Mouse (Mus musculus): ENCODE measurements around the gene Ptgfrn.

Gene Ptgfrn

DNA sequence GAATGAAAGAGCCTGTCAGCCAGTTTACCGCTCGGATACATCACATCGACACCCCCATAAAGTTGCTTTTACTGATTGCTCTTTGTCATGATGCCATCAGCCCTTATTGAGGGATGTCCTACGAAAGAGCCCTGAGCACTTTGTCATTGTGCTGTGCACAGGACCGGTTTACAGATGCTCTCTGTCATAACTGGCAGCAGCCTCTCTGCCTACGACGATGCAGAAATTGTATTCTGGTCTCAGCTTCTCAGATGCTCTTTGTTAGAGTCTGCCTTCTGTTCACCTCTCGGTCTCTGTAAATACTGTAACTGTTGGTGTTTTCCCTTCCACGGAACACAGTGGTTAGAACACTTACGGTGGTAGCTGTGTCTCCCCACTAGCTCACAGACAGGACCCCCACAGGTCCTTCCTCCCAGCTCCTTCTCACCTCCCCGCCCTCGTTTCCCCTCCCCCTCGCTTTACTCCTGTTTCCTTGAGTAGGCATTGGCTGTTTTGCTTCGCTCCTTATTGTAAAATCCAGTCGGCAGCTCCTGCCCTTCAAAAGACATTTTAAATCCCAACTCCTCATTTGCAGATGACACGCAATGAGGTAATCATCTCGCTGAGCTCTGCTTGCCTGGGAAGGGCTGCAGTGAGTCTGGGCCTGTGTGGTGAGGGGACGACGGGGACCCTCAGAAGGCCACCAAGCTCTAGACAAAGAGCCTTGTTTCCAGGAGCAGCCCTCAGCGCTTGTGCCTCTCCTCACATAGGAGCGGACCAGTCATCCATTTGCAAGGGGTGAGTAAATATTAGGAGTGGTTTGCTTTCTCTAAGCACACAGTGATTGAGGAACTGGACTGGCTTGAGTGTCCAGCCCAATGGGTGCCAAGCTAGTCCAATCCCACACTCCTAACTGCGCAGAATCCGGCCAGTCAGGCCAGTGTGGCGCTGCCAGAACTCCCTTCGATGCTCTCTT lies 6.6 kb upstream of the Ptgfrn start:
- no peak for DNase-seq (ENCODE audit: low spot score)

DNA sequence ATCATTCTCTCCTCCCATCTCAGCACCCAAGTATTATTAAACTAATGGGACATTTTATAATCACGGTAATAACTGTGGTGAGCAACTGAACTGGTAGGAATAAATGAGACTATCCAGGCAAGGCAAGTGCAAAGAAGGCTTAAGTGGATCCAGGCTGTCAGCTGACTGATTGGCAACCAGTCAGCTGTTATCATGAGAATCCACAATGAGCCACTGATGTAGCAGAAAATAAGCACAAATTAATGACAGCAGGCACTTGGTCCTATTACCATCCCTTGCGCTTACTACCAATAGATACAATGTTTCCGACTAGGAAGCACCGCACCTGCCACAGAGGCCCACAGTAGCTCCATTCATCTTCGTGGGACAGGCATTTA lies 2.4 kb upstream of the Ptgfrn start:
- no peak for DNase-seq (ENCODE audit: low spot score)

DNA sequence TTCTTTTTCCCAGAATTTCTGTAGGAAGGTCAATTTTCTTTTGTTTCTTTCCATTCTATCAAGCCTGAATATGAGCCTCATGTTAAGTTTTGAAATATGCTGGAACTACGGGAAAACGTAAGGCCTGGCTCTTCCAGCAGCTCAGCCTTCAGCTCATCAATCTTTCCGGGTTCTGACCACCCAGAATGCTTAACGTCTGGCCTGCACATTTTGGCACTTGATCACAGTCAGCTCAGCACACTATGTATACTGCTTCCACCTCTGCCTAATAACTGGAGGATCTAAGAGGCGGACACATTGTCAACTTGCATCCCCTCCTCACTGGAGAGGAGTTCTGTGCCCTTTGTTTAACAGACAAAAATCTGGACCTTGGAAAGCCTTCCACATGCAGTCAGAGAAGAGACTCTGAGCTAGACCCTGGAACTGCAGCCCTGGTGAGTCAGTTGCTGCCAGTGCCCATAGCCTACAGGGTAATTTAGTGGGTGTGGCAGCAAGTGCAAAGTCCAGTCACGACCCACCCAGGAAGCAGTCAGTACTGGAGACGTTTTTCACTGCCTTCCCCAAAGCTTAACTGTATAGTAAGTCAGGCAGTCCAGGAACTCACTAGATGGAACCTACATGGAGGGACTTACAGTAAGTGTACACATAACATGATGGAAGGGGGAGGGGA lies 1.9 kb upstream of the Ptgfrn start:
- DNase-seq (ENCODE audit: low spot score), result no peak

DNA sequence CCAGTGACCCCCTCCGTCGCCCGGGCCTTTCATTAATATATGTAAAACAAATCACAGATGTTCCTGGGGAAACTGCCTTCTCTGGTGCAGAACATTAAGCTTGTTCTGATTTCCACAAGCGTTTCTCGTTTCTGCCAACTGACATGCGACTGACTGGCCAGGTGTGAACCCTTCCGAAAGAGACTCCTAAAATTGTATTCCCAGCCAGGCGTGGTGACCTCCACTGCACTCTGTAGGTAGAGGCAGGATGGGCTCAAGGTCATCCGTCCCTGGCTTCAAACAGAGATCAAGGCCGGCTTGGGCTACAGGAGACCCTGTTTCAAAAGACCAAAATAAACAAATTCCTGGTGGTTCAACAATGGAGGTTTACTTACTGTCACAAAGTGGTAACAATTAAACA lies 1.2 kb upstream of the Ptgfrn start:
- no peak for DNase-seq (ENCODE audit: low spot score)

DNA sequence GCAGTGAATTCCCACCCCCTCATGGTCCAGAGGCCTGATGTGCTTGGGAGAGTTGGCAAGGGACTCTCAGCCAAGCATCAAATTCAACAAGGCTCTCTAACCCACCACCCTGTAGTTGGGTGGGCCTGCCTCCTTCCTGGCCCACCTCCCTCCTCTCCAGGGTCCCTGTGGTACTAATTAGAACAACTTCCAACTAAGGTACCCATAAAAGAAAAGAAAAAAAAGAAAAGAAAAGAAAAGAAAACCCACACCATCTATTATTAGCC lies 693 bp upstream of the Ptgfrn start:
- DNase-seq (ENCODE audit: low spot score), result no peak

DNA sequence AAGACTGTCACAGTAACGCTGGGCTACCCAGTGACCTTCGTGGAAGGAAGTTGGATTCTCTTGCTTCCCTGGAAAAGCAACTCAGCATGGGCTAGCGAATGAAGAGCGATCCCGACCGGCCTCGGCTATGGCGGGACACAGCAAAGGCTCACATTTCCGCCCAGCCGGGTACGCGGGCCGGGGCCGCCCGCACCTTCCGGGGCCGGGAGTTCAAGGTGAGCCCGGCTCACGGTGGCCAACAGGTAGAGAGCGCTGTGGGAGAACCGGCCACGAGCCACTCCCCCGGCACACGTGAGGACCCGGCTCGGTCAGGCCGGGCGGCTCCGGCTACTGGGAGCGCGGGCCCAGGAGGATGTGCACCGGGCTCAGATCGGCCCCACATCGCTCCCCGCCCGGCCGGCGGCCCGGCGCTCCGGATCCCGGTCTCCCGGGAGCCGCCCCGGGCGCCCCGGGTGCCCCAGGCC lies 488 bp downstream of the Ptgfrn start:
- DNase-seq (ENCODE audit: low spot score), result peak; percentile 47

DNA sequence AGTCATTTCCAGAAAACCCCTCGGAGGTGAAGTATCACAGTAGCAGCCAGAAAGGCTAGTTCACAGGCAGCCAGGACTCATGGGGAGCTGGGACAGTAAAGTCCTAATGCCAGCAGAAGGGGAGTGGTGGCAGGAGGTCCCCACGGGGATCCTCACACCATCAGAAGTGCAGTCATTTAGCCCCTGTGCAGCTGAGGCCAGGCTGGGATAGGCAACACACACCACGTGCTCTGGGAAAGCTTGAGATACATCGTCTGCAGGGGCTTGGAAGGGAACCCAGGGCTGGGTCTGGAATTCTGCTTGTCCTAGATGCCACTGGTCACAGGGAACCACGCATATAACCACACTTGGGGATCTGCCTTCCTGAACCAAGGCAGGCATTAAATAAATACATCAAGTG lies 1.2 kb downstream of the Ptgfrn start:
- DNase-seq (ENCODE audit: low spot score), result peak; percentile 9

DNA sequence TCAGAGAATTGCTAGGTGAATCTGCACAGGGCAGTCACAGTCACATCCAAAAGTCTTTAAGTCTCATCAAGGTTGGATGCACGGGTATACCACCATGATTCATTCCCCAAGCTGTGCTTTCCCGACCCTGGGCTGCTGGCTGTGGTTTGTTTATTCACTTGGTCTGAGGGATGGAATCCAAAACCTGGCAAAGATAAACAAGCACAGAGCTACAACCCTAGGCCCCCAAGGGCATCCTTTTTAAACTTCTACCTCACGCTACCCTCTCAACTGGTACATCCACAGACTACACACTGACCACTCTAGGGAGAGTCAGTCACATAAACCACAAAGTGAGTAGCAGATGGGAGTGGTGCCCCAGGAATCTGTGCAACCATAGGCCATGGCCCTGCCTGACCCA lies 1.8 kb downstream of the Ptgfrn start:
- DNase-seq (ENCODE audit: low spot score), result no peak

DNA sequence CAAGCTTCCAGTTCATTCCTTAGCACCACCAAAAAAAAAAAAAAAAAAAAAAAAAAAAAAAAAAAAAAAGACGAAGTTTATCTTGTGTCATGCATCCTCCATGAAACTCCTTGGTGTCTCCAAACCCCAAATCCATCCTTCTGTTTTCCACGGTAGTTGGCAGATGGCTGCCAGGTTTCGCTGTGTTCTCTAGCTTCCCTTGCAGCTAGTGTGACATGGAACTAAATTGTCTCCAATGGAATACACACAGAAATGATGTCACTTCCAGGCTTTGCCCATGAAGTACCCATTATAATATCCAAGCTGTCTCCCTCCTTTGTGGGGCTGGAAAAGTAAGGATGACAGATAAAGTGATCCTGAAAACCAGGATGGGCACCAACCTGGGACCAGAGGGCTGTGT lies 3.8 kb downstream of the Ptgfrn start:
- no peak for DNase-seq (ENCODE audit: low spot score)

DNA sequence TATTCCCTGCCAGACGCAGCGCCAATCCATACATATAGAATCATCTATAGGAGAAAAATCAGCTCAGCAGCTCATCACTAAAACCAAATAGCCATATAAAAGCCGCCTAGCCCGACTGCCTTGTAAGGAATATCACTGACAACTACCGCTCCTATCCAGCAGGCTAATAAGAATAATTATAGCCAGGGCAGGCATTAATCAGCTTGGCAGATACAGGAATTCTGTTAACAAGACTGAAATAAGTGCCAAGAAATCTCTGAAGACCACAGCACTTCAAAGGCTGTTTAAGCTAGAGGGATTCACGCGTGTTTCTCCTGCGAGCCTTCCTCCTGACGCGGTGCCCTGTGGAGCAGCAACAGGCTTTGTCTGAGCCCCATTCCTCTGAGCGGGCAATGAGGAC lies 4.6 kb downstream of the Ptgfrn start:
- no peak for DNase-seq (ENCODE audit: low spot score)

DNA sequence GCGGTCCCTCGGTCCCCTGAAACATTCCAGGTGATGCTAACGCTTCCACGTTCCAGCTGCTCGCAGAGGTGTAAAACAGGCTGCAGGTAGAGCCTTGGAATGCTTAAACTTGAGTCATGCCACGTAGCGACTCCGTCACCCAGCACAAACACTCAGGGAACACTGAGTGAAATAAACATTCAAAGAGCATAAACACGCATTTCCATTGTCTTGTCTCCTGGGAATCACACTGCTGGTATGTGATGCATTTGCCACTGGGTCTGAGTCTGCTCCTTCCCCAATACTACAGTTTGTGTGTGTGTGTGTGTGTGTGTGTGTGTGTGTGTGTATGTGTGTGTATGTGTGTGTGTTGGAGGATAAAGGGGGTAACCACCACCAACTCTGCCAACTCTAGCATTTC lies 5.2 kb downstream of the Ptgfrn start:
- DNase-seq (ENCODE audit: low spot score), result no peak

DNA sequence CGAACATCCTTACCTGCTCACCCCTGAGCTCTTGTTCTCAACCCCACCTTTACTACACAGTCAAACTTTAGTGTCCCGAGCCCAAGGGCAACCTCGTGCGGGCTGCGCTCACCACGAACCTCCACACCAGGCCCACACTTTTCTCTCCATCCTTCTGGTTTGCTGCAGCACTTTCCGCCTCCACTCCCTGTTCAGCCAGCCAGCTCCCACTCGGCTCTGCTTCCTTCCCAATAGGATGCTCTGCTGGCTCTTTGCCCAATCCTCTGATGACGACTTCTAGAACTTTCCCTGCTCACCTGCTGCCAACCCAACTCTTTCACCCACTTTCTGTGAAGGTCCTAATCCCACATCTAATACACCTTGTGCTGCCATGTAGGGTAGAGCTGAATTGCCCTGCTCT lies 6.3 kb downstream of the Ptgfrn start:
- no peak for DNase-seq (ENCODE audit: low spot score)

DNA sequence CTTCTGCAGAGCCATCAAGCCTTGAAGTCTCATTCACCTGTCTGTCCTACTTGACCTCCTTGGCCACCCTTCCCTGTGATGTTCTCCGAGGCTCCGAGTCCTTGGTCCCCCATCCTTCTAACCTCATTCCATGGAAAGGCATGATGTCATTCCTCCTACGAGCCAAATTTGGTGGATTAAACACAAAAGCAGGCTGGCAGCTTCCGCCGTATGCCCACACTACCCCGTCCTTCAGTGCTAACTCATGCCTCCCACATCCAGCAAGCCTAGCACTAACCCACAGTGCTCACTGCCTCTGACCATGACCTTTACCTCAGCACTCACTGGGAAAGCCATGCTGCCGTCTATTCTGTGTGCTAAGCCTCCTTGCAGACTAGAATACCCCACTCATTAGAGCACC lies 8.0 kb downstream of the Ptgfrn start:
- DNase-seq (ENCODE audit: low spot score), result no peak

DNA sequence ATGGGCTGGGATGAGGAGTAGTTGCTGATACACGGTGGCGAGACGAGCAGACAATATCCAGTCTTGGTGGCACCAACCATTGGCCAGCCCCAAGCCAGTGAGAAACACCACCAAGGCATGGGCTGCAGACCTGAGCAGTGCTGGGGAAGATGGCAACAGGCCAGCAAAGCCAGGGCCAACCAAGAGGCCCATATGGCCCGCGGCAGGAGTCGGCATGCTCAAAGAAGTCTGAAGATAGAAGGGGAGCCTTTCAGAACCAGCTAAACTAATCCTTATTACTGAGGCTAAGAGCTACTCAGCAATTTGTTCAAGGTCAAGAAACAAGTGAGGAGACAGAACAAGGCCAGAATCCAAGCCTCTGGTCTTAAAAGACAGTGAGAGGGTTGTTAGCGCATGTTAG lies 8.9 kb downstream of the Ptgfrn start:
- DNase-seq (ENCODE audit: low spot score), result no peak

DNA sequence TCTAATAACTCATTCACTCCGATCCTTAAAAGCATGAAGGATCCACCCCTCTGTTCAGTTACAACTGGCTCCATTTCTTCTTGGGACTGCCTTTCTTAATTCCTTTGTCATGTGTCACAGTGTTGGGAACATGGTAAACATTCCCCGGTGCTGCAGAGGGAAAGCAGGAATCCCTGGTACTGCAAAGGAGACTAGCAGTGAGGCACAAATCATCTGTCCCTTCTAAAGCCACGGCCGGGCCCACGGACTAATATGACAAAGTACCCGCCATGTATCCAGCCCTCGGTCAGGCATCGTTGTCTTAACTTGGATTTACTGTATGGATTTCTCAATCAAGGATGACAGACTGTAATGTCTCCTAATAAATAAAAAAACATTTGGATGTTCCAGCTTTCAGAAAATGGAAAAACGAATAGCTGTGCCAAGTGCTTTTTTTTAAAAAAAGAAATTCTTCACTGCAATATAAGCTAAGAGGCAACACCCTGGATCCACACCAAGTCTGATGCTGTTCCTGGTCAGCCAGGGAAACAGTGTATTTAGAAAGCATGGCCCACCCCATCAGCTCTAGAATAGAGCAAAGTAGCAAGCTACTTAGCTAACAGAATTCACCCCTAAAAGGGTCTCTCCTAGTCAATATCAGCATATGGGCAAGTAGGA lies 10.2 kb downstream of the Ptgfrn start:
- no peak for DNase-seq (ENCODE audit: low spot score)

DNA sequence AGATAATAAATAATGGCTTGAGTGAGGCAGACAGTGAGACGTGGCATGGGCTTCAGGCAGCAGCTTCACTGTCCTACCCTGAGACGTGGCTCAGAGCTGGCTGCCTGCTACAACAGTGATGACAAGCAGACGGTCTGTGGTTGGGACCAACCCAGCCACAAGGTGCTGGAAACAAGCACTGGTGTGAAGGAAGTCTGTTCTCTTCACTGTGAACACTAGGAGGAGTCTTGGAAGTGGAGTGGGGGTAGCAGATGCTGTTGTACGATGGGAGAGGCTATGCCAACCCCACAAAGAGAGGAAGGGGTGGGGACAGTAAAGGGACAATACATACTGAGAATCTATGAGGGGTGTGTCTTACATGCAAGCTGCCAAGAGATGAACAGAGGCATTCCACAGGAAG lies 12.0 kb downstream of the Ptgfrn start:
- no peak for DNase-seq (ENCODE audit: low spot score)

DNA sequence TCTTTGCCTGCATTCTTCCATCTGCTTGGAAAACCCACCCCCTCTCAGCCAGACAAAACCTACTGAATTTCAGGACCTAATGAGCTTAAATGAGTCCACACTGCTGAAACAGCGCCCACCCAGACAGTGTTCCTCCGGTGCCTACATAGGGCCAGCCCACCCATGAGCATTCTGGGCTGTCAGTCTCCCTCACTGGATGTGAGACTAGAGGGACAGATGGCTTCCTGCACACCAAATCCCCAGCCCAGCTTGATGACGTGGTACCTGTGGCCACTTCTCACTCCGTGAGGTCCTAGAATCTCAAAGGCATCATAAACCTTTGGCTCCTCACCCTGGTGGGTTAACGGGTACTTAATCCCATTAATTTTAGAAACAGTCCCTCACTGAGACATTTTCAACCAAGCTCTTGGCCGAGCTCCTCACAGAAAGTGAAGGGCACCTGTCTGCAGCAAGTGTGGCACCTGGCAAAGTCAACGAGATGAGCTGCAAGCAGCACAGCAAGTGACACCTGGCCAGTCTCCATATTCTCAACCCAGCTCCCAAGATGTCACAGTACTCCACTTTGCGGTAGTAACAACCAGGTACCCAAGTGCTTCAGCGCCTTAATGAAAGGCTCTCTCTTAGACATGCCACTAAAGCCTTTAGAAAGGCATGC lies 12.8 kb downstream of the Ptgfrn start:
- no peak for DNase-seq (ENCODE audit: low spot score)

DNA sequence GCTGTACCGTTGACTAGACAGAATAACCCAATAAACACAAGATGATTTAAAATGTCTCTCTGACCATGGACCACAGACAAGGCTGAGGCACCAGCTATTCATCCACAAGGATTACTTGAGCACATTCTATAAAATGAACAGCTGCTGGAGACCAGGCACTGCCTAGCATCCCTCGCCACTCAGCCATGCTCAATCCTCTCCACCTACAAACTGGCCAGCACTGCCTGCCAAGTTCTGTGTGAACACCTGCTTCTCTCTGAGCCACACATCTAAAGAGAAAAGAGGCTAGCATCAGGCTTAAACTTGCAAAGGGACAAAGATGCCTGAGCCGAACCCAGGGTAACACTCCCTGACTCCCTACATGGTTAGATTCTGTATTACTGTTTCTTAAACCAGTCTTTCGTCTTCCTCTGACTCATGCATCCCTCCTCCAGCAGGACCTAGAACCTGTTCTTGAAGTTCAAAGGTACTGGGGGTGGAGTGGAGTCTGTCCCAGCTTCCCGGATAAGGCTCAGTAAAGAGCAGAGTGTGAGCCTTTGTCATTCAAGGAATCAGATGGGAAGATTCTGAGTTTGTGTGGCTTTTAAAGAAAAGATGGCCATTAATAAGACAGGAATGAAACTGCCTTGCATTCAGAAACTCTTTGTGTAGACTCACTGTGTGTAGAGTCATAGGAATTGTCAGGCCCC lies 14.2 kb downstream of the Ptgfrn start:
- no peak for DNase-seq (ENCODE audit: low spot score)

DNA sequence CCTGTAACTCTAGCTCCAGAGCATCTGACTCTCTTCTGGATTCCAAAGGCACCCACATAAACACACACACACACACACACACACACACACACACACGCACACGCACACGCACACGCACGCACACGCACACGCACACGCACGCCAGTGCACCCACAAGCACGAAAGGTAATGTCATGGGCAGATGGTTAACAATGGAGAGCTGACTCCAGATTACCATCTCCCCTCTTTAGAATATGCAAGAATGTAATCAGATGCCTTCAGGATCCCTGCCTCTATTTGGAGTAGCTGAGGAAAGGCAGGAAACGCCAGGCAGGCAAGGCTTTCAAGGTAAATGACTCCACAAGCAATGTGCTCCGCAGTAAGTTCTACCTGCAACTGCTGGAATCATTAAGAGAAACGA lies 17.9 kb downstream of the Ptgfrn start:
- no peak for DNase-seq (ENCODE audit: low spot score)

DNA sequence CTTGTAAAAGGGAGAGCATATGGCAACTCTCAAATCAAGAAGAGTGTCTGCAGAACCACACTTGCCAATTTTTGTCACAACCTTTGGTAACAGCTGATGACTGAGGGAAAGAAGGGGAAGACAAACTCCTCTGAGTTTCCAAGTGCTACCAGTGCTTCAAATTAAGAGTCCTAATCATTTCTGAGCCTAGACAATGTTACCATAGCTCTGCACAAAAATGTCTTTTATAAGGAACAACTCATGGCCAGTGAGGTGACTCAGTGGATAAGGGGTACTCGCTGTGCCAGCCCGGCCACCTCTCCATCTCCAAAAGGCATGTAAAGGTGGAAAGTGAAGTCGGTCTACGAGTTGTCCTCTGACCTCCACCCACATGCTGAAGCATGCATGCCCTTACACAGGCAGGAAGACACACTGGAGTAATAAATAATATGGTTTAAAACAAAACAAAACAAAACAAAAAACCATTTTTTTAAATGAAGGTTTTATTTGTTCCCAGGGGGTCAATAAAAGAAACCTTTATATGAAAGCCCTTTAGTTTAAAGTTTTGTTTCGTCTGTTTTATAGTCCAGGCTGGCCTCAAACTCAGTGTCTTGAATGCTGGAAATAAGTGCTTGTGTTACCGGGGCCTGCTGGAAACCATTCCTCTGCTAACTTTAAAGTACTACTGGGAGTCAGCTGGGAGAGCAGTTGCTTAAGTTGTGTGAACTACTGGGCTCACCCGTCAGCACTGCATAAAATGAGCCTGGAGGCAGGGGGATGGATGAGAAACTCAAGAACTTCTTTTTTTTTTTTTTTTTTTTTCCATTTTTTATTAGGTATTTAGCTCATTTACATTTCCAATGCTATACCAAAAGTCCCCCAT lies 23.3 kb downstream of the Ptgfrn start:
- no peak for DNase-seq (ENCODE audit: low spot score)

DNA sequence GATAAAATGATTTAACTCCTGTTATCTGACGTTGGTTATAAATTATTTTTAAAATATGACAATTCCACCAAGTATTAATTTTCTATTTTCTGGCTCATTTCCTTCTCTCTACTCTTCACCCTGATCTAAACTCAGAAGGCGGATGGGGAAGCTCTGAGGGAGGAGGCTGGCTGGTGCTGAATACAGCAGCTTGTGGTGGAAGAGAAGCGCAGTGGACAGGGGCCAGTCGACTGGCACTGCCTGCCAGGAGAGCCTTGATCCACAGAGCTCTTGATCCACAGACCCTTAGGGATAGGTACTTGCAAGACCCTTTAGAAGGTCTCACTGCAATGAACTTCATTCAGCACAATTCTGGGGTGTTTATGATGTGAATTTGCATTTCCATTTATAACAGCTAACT lies 29.2 kb downstream of the Ptgfrn start:
- DNase-seq (ENCODE audit: low spot score), result no peak
